Mouse (Mus musculus): ENCODE data around the gene Olfr1201. TPM values are rescaled to one million over a fixed set of nuclear protein-coding genes. Genes with fewer than 3 reads are reported as not detected.

Olfr1201 gene
- polyA plus RNA-seq, 1 experiment: not detected

GRCm38 (mm10) chr2:88838477-88838876 is 45.6 kb downstream of the Olfr1201 start:
- Histone ChIP-seq H3K4me3 (ENCODE audit: control insufficient read depth, insufficient read depth, low read length) (no peak overlapping the region), H3K27ac (ENCODE audit: control insufficient read depth, insufficient read depth, low read length) (no peak overlapping the region), H3K27me3 (ENCODE audit: control insufficient read depth, insufficient read depth, low read length) (no peaks in the 10 kb centered on the region), H3K36me3 (ENCODE audit: control insufficient read depth, insufficient read depth, low read length) (no peaks in the 10 kb centered on the region), H3K4me1 (replicated peaks; ENCODE audit: control insufficient read depth, insufficient read depth, low read length) (no peaks in the 10 kb centered on the region)
- DNase-seq: no peak
- no peak for TF ChIP-seq POLR2A (IDR thresholded peaks at IDR 0.05; ENCODE audit: control insufficient read depth, extremely low read depth, insufficient read depth, low read length, poor library complexity)
- TF ChIP-seq CTCF (IDR thresholded peaks at IDR 0.05; ENCODE audit: borderline replicate concordance, control insufficient read depth, extremely low read depth, insufficient read depth, low read length, poor library complexity): no peak
- 88% methylated on average over 2 of the region's 2 CpGs for WGBS

Other genes starting within 250 kb of the Olfr1201 start
- not detected in 2 replicates for gene Olfr1188, start 236.1 kb upstream of the Olfr1201 start, polyA plus RNA-seq (2012; rRNA removed)
- gene Olfr1189, start 206.6 kb upstream of the Olfr1201 start, polyA plus RNA-seq (2012; rRNA removed): not detected in 2 replicates
- gene Olfr1191-ps1, start 152.5 kb upstream of the Olfr1201 start, polyA plus RNA-seq (2012; rRNA removed): not detected in 2 replicates
- not detected in 2 replicates for gene Olfr1192-ps1, start 144.5 kb upstream of the Olfr1201 start, polyA plus RNA-seq (2012; rRNA removed)
- gene Olfr1193, start 117.4 kb upstream of the Olfr1201 start, polyA plus RNA-seq (2012; rRNA removed): not detected in 2 replicates
- gene Olfr1195, start 103.8 kb upstream of the Olfr1201 start, polyA plus RNA-seq (2012; rRNA removed): not detected in 2 replicates
- not detected in 2 replicates for gene Olfr1196, start 88.4 kb upstream of the Olfr1201 start, polyA plus RNA-seq (2012; rRNA removed)
- not detected in 2 replicates for gene Olfr1197, start 60.7 kb upstream of the Olfr1201 start, polyA plus RNA-seq (2012; rRNA removed)
- not detected in 2 replicates for gene Olfr1198, start 41.7 kb upstream of the Olfr1201 start, polyA plus RNA-seq (2012; rRNA removed)
- gene Olfr1199, start 32.6 kb upstream of the Olfr1201 start, polyA plus RNA-seq (2012; rRNA removed): not detected in 2 replicates
- gene Olfr1200, start 22.5 kb upstream of the Olfr1201 start, polyA plus RNA-seq (2012; rRNA removed): not detected in 2 replicates
- not detected in 2 replicates for gene Olfr1202, start 21.5 kb downstream of the Olfr1201 start, polyA plus RNA-seq (2012; rRNA removed)
- gene Olfr1205, start 36.7 kb downstream of the Olfr1201 start, polyA plus RNA-seq (2012; rRNA removed): not detected in 2 replicates
- gene Olfr1204, start 56.3 kb downstream of the Olfr1201 start, polyA plus RNA-seq (2012; rRNA removed): not detected in 2 replicates
- not detected in 2 replicates for gene Olfr1206, start 70.2 kb downstream of the Olfr1201 start, polyA plus RNA-seq (2012; rRNA removed)
- gene Olfr1208, start 109.3 kb downstream of the Olfr1201 start, polyA plus RNA-seq (2012; rRNA removed): not detected in 2 replicates
- gene Olfr1209, start 122.1 kb downstream of the Olfr1201 start, polyA plus RNA-seq (2012; rRNA removed): not detected in 2 replicates
- gene Olfr1211, start 145.1 kb downstream of the Olfr1201 start, polyA plus RNA-seq (2012; rRNA removed): not detected in 2 replicates
- not detected in 2 replicates for gene Olfr1212, start 160.9 kb downstream of the Olfr1201 start, polyA plus RNA-seq (2012; rRNA removed)
- not detected in 2 replicates for gene Gm13762, start 187.2 kb downstream of the Olfr1201 start, polyA plus RNA-seq (2012; rRNA removed)
- gene Olfr1214, start 199.6 kb downstream of the Olfr1201 start, polyA plus RNA-seq (2012; rRNA removed): not detected in 2 replicates
- not detected in 2 replicates for gene Olfr1215, start 213.9 kb downstream of the Olfr1201 start, polyA plus RNA-seq (2012; rRNA removed)
- not detected in 2 replicates for gene Olfr1216, start 225.3 kb downstream of the Olfr1201 start, polyA plus RNA-seq (2012; rRNA removed)
- not detected in 2 replicates for gene Olfr1217, start 239.0 kb downstream of the Olfr1201 start, polyA plus RNA-seq (2012; rRNA removed)